Mouse (Mus musculus): ENCODE measurements around the gene Ttll11. TPM values are rescaled to one million over a fixed set of nuclear protein-coding genes. Genes with fewer than 3 reads are reported as not detected.

Gene Ttll11
- total RNA-seq, 2 experiments from 2014 or later = 38.2 to 43.3 TPM

- intact Hi-C loops (cut with DNase I) = loop anchor here (10.0 kb wide), 1 partner anchor 153 kb away; no protein-coding TSS in a partner anchor
- no peak for DNase-seq (ENCODE audit: low spot score in 2 of 2)
These were observed 227.8 kb downstream of the Ttll11 start for GRCm38 (mm10) chr2:35751781-35752505.

GRCm38 (mm10) chr2:35750533-35751141 is 229.1 kb downstream of the Ttll11 start:
- intact Hi-C loops (cut with DNase I) = loop anchor here (10.0 kb wide), 1 partner anchor 154 kb away; no protein-coding TSS in a partner anchor

DNA sequence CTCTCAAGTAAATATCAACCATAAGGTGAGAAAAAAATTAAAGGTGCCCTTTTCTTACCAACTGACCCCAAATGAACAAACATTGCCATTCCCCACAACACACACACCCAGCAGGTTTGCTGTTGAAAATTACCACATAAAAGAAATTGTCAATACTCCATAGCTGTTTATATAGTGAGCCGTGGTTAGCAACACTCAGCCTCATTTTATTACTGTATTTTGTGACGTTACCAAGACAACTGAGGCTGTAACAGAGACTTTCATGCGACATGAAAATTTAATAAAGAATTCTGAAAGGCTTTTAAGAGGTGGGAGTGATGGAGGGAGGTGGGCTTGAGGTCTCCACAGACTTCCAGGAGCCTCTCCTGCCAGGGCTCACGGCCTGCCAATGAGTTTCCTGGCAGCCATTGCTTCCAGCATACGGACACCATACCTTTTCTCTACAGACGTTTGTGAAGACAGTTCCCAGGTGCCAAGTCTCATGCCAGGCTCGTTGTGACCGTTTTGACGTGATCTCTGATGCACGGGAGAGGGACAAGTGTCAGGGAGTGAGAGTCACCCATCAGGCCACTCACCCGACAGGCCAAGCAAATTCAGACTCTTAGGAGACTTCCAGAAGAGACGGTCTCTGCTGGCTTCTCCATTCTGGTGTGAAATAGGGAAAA is 232.2 kb downstream of the Ttll11 start:
- no peak for DNase-seq (ENCODE audit: low spot score in 2 of 2)
- intact Hi-C loops (cut with DNase I) = loop anchor here (1.0 kb wide), 1 partner anchor 21 kb away; no protein-coding TSS in a partner anchor

More at GRCm38 (mm10) chr2:35750533-35751141, 229.1 kb downstream of the Ttll11 start:
- no peak for DNase-seq (ENCODE audit: low spot score in 2 of 2)

GRCm38 (mm10) chr2:35746638-35747037 is 233.1 kb downstream of the Ttll11 start:
- intact Hi-C loops (cut with DNase I) = loop anchor here (1.0 kb wide), 2 partner anchors 22 to 31 kb away; no protein-coding TSS in a partner anchor
- peak in 1 of 2 experiments; percentile 76 for DNase-seq (ENCODE audit: low spot score in 2 of 2)

GRCm38 (mm10) chr2:35745876-35746275 is 233.8 kb downstream of the Ttll11 start:
- intact Hi-C loops (cut with DNase I) = loop anchor here (1.0 kb wide), 1 partner anchor 31 kb away; no protein-coding TSS in a partner anchor
- DNase-seq (ENCODE audit: low spot score in 2 of 2) = no peak

DNA sequence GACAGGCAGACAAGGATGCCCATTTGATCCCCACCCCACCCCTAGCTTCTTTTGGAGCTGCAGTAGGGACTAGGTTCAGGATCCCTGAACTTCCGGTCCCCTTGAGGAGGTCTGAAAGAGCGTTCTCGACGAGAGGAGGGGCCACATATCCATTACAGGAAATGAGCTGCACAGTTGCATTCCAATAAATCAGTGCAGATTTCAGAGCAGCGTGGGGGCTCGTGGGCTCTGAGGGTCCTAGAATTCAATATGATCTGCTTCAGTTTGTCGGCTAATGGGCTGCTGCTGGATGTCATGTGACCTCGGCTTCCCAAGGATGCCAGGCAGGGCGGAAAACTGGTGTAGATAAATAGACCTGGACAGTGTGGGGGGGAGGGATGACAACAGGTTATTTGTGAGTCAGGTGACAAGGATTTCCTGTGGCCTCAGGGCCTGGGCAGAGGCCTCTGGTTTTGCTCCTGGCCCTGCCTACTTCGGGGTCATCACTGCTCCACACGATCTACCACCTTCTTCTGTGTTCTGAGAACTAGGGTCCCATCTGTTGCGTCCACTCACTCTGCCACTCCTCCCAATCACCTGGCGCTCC is 240.0 kb downstream of the Ttll11 start:
- intact Hi-C loops (cut with DNase I) = no loop called here
- DNase-seq (ENCODE audit: low spot score in 2 of 2) = no peak

DNA sequence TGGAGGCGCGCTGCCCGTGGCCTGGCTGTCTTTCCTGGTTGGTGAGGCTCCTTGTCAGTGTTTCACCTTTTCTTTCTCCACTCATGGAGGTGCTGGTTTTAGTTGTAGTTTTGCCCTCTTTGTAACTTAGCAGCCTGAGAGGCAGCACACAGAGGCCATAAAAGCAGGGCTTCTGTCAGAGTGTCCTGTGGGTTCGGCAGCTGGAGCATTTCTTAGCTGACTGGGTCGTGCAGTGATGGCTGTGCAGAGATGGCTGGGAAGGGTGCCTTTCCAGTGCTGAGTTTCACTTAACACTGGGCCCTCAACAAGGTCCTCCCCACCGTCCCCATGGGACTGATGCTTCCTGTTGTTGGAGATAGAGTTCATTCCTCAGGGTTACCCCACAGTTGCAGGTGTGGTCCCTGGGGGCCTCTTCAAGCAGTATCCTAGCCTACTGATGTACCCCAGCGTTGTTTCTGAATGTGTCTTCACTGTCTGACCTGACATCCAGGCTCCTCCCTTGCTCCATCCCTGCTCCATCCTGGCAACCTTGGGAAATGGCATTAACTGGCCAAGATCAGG is 242.2 kb downstream of the Ttll11 start:
- no peak for DNase-seq (ENCODE audit: low spot score in 2 of 2)

DNA sequence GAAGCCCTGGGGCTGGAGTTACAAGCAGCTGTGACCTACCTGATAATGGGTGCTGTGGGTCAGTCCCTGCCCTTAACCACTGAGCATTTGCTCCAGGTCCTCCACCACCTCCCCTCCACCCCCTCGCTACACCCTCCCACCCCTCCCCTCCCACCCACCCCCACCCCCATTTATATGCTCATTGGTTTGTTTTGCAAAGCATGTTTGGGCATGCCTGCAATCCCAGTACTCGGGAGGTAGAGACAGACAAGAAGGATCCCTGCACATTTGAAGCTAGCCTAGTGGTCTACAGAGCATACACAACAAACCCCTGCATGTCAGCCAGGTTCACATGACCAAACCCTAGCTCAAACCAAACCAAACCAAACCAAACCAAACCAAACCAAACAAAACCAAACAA is 243.7 kb downstream of the Ttll11 start:
- intact Hi-C loops (cut with DNase I) = no loop called here

More for the DNA sequence above, 242.2 kb downstream of the Ttll11 start:
- intact Hi-C loops (cut with DNase I) = no loop called here

DNA sequence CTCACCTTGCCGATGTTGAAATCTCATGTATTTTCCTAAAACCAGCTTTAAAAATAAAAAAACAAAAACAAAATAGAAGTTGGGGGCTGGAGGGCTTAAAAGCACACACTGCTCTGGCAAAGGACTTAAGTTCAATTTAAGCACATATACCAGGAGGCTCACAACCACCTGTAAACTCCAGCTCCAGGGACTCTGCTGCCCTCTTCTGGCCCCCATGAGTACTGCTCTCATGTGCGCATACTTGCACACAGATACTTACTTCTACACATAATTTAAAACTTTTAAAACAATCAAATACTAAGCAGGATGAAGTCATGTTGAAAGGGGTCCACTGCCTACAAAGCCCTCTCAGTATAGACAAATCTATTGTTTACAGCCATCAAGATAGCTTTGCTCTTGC is 244.7 kb downstream of the Ttll11 start:
- DNase-seq (ENCODE audit: low spot score in 2 of 2) = no peak
- intact Hi-C loops (cut with DNase I) = no loop called here

More for the DNA sequence above, 243.7 kb downstream of the Ttll11 start:
- DNase-seq (ENCODE audit: low spot score in 2 of 2) = no peak

DNA sequence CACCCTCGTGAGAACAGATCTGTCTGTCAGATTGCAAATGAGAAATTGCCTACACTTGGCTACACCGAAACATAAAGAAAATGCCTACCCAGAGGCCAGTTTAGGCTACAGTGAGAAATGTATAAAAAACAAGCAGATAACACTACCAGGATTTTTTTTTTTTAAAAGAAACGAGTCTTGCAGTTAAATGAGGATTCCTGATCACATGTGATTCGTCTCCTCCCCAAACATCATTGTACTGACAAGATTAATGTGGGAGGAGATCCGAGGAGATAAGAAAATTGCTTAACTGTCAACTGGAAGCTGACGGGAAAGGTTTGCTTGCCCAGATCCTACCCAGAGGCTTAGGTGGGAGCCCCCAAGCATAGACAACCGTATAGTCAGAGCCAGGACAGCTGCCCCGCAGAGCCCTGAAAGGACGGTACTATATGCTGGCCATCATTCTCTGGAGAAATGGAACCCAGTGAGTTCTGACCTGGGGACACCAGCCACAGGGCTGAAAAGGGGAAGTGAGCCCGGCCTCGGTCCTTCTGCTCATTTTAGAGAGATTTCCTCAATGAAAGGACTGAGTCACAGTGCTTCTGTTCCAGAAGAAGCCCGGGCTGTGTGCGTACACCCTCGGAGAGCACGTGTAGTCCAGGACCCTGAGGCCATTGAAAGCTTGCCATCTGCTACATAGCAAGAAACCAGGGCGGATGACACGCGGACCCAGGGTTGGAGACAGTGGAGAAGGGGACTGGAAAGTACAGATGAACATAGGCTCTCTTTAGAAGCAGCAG is 247.9 kb downstream of the Ttll11 start:
- no peak for DNase-seq (ENCODE audit: low spot score in 2 of 2)
- intact Hi-C loops (cut with DNase I) = no loop called here

- intact Hi-C loops (cut with DNase I) = no loop called here
- no peak for DNase-seq (ENCODE audit: low spot score in 2 of 2)
These were observed 250.3 kb downstream of the Ttll11 start for GRCm38 (mm10) chr2:35729077-35730065.

DNA sequence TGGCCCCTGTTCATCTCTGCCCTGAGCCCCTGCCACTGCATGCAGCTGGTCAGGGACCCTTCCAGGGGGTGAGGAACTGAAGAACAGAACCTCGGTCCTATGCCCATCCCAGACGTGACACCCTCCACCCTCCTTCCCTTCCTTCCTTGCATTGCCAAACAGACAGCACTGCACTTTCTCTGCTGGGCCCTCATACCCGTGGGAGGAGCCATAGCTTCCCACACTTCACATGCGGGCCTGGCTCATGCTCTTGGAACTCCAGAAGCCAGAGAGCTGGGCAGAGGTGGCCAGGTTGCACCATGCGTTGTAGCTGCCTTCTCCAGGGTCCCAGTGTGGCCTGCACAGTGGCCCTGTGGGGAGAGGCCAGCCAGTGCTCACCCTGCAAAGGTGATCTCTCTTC is 251.1 kb downstream of the Ttll11 start:
- intact Hi-C loops (cut with DNase I) = no loop called here
- peak; percentile 38 to 67 for DNase-seq (ENCODE audit: low spot score in 2 of 2)

DNA sequence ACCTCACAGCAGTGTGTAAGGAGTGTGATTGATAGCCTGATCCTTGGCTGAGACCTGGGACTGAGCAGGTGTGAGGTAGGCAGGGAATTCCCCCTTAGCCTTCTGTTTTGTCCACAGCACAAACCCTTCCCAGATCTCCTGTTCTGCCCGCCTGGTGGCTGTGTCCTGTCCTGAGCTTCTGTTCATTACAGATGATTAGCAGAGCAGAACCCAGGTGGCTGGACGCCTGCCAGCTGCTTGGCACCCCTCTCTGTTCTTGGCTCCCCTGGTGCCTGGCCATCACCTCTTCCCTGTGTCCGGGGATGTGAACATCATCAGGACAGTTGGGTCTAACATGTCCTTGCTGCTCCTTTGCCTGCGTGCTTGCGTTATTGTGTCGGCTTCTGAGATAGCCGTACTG is 256.0 kb downstream of the Ttll11 start:
- no peak for DNase-seq (ENCODE audit: low spot score in 2 of 2)
- intact Hi-C loops (cut with DNase I) = no loop called here

DNA sequence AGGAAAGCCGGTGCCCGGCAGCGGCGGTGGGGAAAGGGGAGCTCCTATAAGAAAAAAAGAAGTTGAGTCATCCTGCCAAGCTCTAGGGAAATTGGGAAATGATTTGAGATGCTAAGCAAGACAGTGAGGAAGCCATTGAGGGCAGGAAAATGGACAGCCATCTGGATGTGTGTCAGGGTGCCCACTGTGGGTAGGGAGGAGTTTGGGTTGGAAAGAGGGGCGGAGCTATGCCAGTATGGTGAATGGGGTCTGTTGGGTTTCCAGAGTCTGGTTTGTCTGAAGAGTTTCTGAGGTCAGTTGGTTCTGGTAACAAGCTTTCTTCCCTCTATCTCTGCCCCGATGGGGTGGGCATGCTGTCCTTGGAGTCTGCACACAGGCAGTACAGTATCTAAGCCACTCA is 256.4 kb downstream of the Ttll11 start:
- DNase-seq (ENCODE audit: low spot score in 2 of 2) = no peak
- intact Hi-C loops (cut with DNase I) = no loop called here

- intact Hi-C loops (cut with DNase I) = no loop called here
- no peak for DNase-seq (ENCODE audit: low spot score in 2 of 2)
These were observed 256.9 kb downstream of the Ttll11 start for GRCm38 (mm10) chr2:35722821-35723220.

- intact Hi-C loops (cut with DNase I) = no loop called here
- no peak for DNase-seq (ENCODE audit: low spot score in 2 of 2)
These were observed 258.8 kb downstream of the Ttll11 start for GRCm38 (mm10) chr2:35720956-35721355.

DNA sequence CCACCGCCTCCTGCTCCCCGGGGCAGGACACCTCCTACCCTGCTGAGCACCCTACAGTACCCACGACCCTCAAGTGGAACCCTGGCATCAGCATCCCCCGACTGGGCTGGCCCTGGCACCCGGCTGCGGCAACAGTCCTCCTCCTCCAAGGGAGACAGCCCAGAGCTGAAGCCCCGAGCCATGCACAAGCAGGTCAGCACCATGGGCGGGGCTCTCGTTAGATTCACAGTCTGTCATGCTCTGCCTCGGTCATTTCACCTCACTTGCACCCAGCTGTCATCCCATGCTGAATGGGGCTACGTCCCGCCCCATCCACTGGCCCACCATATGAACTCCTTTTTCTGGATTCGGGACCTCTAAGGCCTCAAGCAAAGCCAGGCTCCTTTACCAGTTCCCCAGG is 259.2 kb downstream of the Ttll11 start:
- intact Hi-C loops (cut with DNase I) = no loop called here
- no peak for DNase-seq (ENCODE audit: low spot score in 2 of 2)

GRCm38 (mm10) chr2:35720104-35720503 is 259.6 kb downstream of the Ttll11 start:
- intact Hi-C loops (cut with DNase I) = no loop called here
- peak; percentile 28 to 61 for DNase-seq (ENCODE audit: low spot score in 2 of 2)
